Mouse (Mus musculus): ENCODE measurements around the gene Podn.

DNA sequence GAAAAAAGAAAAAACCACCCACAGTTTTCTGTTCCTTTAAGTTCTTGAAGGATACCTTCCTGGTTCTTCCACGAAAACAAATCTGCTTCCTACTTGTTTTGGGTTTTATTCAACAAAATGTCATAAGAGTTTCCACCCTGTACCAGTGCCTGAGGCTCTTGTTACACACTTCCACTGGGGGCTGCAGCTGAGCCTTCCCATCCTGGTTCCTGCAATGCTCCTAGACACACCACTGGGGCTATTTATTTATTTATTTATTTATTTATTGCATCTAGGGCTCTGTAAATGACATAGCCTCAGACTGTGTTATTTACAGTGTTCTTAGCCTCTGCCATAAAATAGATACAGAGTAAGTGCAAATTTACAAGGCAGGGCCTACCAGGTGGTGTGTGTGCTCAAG lies 112.5 kb downstream of the Podn start:
- no peak for TF ChIP-seq EP300 (IDR thresholded peaks at IDR 0.05; ENCODE audit: low read depth)
- no peak for TF ChIP-seq CTCF (IDR thresholded peaks at IDR 0.05; ENCODE audit: low read depth)

Measured in liver, embryonic 14.5 days (tissue).